Mouse (Mus musculus) cerebellum, adult 11 months (tissue): Measurements from ENCODE around the gene Adgrg3.
A peak's percentile ranks its signal among the peaks of the same experiment; 100 is the strongest.

ENCODE experiments used
- DNase-seq: peaks from one replicate; pipeline ENCODE4 v3.0.0; 2022

Gene Adgrg3

GRCm38 (mm10) chr8:94992996-94993724 is 24.3 kb upstream of the Adgrg3 start:
- DNase-seq: no peak

GRCm38 (mm10) chr8:94994006-94994405 is 23.5 kb upstream of the Adgrg3 start:
- no peak for DNase-seq

GRCm38 (mm10) chr8:94994510-94994909 is 23.0 kb upstream of the Adgrg3 start:
- no peak for DNase-seq

- DNase-seq: no peak
Observed at GRCm38 (mm10) chr8:94995336-94995893, 22.1 kb upstream of the Adgrg3 start.

- DNase-seq: no peak
Observed at GRCm38 (mm10) chr8:94996037-94996436, 21.5 kb upstream of the Adgrg3 start.

- no peak for DNase-seq
Observed at GRCm38 (mm10) chr8:94996899-94997856, 20.3 kb upstream of the Adgrg3 start.

GRCm38 (mm10) chr8:94997857-94998243 is 19.6 kb upstream of the Adgrg3 start:
- DNase-seq: no peak

GRCm38 (mm10) chr8:94998431-94998830 is 19.1 kb upstream of the Adgrg3 start:
- DNase-seq: no peak

GRCm38 (mm10) chr8:94999004-94999403 is 18.5 kb upstream of the Adgrg3 start:
- no peak for DNase-seq

- DNase-seq: no peak
Observed at GRCm38 (mm10) chr8:94999956-95000355, 17.5 kb upstream of the Adgrg3 start.

GRCm38 (mm10) chr8:95000684-95001083 is 16.8 kb upstream of the Adgrg3 start:
- DNase-seq: no peak

- DNase-seq: no peak
Observed at GRCm38 (mm10) chr8:95001165-95001564, 16.3 kb upstream of the Adgrg3 start.

GRCm38 (mm10) chr8:95001655-95002054 is 15.8 kb upstream of the Adgrg3 start:
- peak; percentile 62 for DNase-seq

GRCm38 (mm10) chr8:95002089-95002655 is 15.3 kb upstream of the Adgrg3 start:
- no peak for DNase-seq

- DNase-seq: no peak
Observed at GRCm38 (mm10) chr8:95012442-95012919, 5.0 kb upstream of the Adgrg3 start.

- DNase-seq: no peak
Observed at GRCm38 (mm10) chr8:95015866-95016265, 1.6 kb upstream of the Adgrg3 start.

GRCm38 (mm10) chr8:95016684-95017083 is 808 bp upstream of the Adgrg3 start:
- no peak for DNase-seq

- no peak for DNase-seq
Observed at GRCm38 (mm10) chr8:95017969-95018635, 610 bp downstream of the Adgrg3 start.

GRCm38 (mm10) chr8:95020293-95020777 is 2.8 kb downstream of the Adgrg3 start:
- DNase-seq: no peak

- DNase-seq: no peak
Observed at GRCm38 (mm10) chr8:95020821-95021220, 3.3 kb downstream of the Adgrg3 start.

- DNase-seq: no peak
Observed at GRCm38 (mm10) chr8:95023201-95023600, 5.7 kb downstream of the Adgrg3 start.

- DNase-seq: no peak
Observed at GRCm38 (mm10) chr8:95024387-95024786, 6.9 kb downstream of the Adgrg3 start.
